Mouse (Mus musculus) C2C12 (cell line): ENCODE results near the gene Ccdc160. TPM values are rescaled to one million over a fixed set of nuclear protein-coding genes. Genes with fewer than 3 reads are reported as not detected.

Experiments
- H3K27me3 ChIP-seq: one replicate; pipeline ENCODE4 v1.6.1; 2011; ENCODE audit not compliant: control insufficient read depth, insufficient read depth, insufficient read length
- H3K36me3 ChIP-seq: one replicate; pipeline ENCODE4 v1.6.1; 2011; ENCODE audit not compliant: control insufficient read depth, insufficient read depth
- H3K4me3 ChIP-seq: one replicate; pipeline ENCODE4 v1.5.1; 2011; ENCODE audit warnings: mild to moderate bottlenecking, control low read depth; ENCODE audit not compliant: poor library complexity, insufficient read depth, severe bottlenecking
- H3K79me2 ChIP-seq: one replicate; pipeline ENCODE4 v1.6.1; 2011; ENCODE audit not compliant: control insufficient read depth, insufficient read depth
- H3K79me3 ChIP-seq: one replicate; pipeline ENCODE4 v1.6.1; 2011; ENCODE audit warnings: low read depth, control low read depth
- H3ac ChIP-seq: one replicate; pipeline ENCODE3; 2011; ENCODE audit warnings: low read depth; ENCODE audit not compliant: control insufficient read depth, insufficient read length
- CEBPB ChIP-seq: IDR thresholded peaks from one replicate; pipeline ENCODE4 v1.6.1; 2011; ENCODE audit warnings: low read depth, mild to moderate bottlenecking, control low read depth, moderate library complexity
- CTCF ChIP-seq: IDR thresholded peaks from one replicate; pipeline ENCODE4 v1.5.1; 2011; ENCODE audit not compliant: control insufficient read depth, insufficient read depth, insufficient read length
- FOSL1 ChIP-seq: IDR thresholded peaks from one replicate; pipeline ENCODE4 v1.8.0; 2011; ENCODE audit warnings: mild to moderate bottlenecking, low read length; ENCODE audit not compliant: poor library complexity, insufficient read depth, severe bottlenecking
- MAX ChIP-seq: IDR thresholded peaks from one replicate; pipeline ENCODE4 v1.6.1; 2011; ENCODE audit warnings: mild to moderate bottlenecking, control low read depth
- MYOD1 ChIP-seq: IDR thresholded peaks from one replicate; pipeline ENCODE4 v1.6.1; 2011; ENCODE audit warnings: low read depth; ENCODE audit not compliant: control insufficient read depth, insufficient read length
- MYOG ChIP-seq: IDR thresholded peaks from one replicate; pipeline ENCODE4 v1.6.1; 2011; ENCODE audit not compliant: control insufficient read depth, insufficient read length; ENCODE audit errors: extremely low read depth
- USF1 ChIP-seq: IDR thresholded peaks from one replicate; pipeline ENCODE4 v1.6.1; 2011; ENCODE audit warnings: low read depth, mild to moderate bottlenecking, control low read depth, moderate library complexity
- polyA plus RNA-seq: library from polyadenylated mRNA; unstranded; fragments of >200 nt; fragmentation: generic; extraction: Trizol; gene quantifications from one replicate; pipeline ENCODE4 v1.2.1, GENCODE M21; 2012; ENCODE audit warnings: missing spikeins

Gene Ccdc160
- polyA plus RNA-seq, 1 experiment, result not detected

DNA sequence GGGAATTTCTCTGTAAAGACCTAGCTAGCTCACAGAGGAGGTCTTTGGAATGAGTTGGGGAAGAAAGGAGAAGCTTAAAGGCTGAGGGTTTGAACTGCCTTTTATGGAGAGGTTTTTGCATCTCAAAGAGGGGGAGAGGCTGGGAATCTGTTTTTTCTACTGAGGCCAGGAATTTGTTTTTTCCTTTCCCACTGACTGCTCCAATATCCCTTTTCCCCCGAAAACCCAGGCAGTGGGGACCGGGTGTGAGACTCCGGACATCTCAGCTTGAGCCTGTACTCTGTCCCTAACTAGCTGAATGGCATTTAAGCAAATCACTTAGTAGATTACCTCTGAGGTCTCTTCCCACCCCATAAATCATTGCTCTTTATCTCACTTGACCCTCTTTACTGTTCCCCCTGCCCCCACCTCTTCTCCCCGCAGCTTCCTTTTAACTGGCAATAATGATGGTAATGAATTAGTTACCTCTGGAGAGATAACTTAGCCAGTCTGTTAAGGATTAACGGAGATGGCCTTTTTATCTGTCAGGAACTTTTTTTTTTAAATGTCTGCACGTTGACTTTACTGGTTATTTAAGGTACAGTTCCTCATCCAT lies 37.4 kb upstream of the Ccdc160 start:
- TF ChIP-seq FOSL1, result no peak
- TF ChIP-seq CTCF, result no peak
- TF ChIP-seq MYOD1, result no peak
- no peak for TF ChIP-seq MYOG
- no peak for TF ChIP-seq CEBPB
- TF ChIP-seq MAX, result no peak

DNA sequence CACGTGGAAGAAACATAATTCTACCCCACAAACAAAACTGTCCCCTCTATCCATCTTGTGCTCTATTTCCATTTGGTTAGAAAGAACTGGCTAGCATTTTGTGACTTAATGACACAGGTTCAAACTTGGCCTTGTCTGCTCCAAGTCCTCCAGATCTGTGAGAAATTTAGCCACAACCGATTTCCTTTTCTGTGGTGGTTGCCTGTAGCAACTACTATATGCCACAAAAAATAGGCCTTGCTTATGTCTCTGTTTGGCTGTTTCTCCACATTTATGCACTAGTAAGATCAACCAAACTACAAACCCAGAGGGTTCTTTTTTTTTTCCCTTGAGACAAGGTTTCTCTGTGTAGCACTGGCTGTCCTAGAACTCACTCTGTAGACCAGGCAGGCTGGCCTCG lies 33.8 kb upstream of the Ccdc160 start:
- no peak for TF ChIP-seq CEBPB
- no peak for TF ChIP-seq CTCF
- TF ChIP-seq FOSL1, result no peak
- TF ChIP-seq USF1, result no peak
- no peak for TF ChIP-seq MAX
- no peak for TF ChIP-seq MYOD1
- TF ChIP-seq MYOG, result no peak
- Histone ChIP-seq H3K27me3 (no peaks in the 10 kb centered on the region), H3K79me2 (no peaks in the 10 kb centered on the region), H3K36me3 (no peaks in the 10 kb centered on the region), H3ac (no peak overlapping the region), H3K4me3 (no peak overlapping the region), H3K79me3 (no peaks in the 10 kb centered on the region)

More for the DNA sequence above, 37.4 kb upstream of the Ccdc160 start:
- no peaks in the 10 kb centered on the region for H3K27me3 ChIP-seq
- no peaks in the 10 kb centered on the region for H3K79me2 ChIP-seq
- H3K4me3 ChIP-seq, result no peak overlapping the region
- H3ac ChIP-seq, result no peak overlapping the region
- H3K79me3 ChIP-seq, result no peaks in the 10 kb centered on the region
- H3K36me3 ChIP-seq, result no peaks in the 10 kb centered on the region

DNA sequence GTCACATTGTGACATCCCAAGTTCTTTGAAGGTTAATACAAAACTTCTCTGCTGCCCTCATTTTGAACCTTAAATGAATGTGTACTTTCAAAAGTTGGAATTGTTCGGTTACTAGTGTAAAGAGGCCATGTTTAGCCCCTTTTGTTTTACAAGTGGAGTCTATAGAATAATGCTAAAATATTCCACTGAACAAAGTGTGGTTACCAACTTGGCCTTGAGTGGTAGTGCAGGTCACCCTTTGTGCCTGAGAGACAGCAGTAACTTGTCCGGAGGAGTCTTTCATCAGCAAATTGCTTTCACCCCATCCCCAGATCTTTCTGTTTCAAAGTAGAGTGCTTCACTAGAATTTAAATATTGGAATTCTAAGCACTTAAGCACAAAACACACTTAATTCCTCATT lies 31.8 kb upstream of the Ccdc160 start:
- H3K36me3 ChIP-seq, result no peaks in the 10 kb centered on the region
- H3ac ChIP-seq, result no peak overlapping the region
- no peaks in the 10 kb centered on the region for H3K79me3 ChIP-seq
- H3K79me2 ChIP-seq, result no peaks in the 10 kb centered on the region
- H3K27me3 ChIP-seq, result no peaks in the 10 kb centered on the region
- TF ChIP-seq FOSL1 (no peak), CEBPB (no peak), USF1 (no peak), CTCF (no peak), MYOG (no peak), MAX (no peak), MYOD1 (no peak)
- no peak overlapping the region for H3K4me3 ChIP-seq

DNA sequence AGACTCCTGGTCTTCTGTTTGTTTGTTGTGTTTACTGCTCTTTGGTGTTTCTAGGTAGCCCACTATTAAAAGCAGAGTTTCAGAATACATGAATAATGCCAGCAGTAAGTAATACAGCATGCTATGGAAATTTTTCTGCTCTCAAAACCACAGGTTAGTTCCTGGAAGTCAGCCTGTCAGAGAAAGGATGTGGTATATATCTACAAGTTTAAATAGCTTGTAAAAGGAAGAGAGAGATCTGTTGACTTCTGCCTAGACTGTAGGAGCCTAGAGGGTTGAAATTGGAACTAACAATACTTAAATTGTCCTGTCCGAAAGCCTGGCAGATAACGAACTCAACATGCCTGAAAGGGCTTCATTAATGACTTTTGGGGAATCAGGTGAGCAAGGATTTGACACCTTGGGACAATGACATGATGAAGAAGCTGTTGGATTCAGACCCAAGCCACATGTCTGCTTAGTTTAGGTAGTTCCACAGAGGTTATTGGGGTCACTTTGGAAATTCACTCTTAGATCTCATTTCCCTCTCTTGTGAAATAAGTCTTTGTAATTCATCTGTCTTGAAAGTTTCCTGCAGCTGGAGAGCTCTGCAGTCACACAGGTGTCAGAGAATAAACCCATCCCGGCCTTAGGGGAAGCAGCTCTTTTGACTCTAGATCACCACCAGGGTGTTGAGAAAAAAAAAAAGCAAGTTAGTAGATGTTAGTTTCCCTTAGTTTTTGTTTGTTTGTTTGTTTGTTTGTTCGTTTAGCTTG lies 30.6 kb upstream of the Ccdc160 start:
- TF ChIP-seq MYOD1 (no peak), FOSL1 (no peak)
- Histone ChIP-seq H3K79me3 (no peaks in the 10 kb centered on the region), H3K79me2 (no peaks in the 10 kb centered on the region)

DNA sequence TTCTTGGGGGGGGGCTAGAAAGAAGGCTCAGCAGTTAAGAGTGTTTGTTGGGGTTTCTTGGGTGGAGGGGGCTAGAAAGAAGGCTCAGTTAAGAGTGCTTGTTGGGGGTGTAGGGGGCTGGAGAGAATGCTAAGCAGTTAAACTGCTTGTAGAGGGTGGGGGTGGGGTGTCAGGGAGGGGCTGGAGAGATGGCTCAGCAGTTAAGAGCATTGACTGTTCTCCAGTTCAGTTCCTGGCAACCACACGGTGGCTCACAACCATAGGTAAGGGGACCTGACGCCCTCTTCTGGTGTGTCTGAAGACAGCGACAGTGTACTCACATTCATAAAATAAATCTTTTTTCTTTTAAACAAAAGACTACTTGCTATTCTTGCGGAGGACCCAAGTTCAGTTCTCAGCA lies 28.8 kb upstream of the Ccdc160 start:
- Histone ChIP-seq H3K79me3 (no peaks in the 10 kb centered on the region), H3ac (no peak overlapping the region), H3K27me3 (no peaks in the 10 kb centered on the region), H3K36me3 (no peaks in the 10 kb centered on the region), H3K79me2 (no peaks in the 10 kb centered on the region), H3K4me3 (no peak overlapping the region)
- TF ChIP-seq CEBPB, result no peak
- TF ChIP-seq FOSL1, result no peak
- no peak for TF ChIP-seq MAX
- TF ChIP-seq USF1, result no peak

More for the DNA sequence above, 30.6 kb upstream of the Ccdc160 start:
- Histone ChIP-seq H3K4me3 (no peak overlapping the region), H3ac (no peak overlapping the region), H3K36me3 (no peaks in the 10 kb centered on the region), H3K27me3 (no peaks in the 10 kb centered on the region)

DNA sequence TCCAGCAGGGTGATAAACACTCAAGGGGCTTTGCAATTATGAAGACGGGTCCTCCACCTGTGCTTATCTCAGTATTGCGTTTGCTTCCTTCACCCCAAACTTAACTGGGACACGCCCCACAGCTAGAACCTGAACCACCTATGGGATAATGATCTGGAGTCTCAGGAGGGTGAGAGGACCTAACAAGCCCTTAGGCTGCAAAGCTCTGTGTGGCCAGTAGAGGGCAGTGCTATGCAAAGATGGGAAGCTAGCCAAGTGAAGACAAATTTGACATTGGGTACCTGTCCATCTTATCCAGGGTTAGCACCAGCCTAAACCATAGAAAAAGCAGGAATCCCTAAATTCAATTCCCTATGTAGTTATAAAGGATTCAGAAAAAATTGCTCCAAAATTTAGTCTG lies 15.0 kb upstream of the Ccdc160 start:
- Histone ChIP-seq H3K79me3 (no peaks in the 10 kb centered on the region), H3ac (no peak overlapping the region)

More for the DNA sequence above, 15.0 kb upstream of the Ccdc160 start:
- Histone ChIP-seq H3K79me2 (no peaks in the 10 kb centered on the region), H3K4me3 (no peak overlapping the region), H3K36me3 (no peaks in the 10 kb centered on the region), H3K27me3 (no peaks in the 10 kb centered on the region)
- TF ChIP-seq FOSL1 (no peak), MYOD1 (no peak), USF1 (no peak), CEBPB (no peak), CTCF (no peak), MYOG (no peak), MAX (no peak)
